Mouse (Mus musculus): ENCODE results near the gene Cfap206.

DNA sequence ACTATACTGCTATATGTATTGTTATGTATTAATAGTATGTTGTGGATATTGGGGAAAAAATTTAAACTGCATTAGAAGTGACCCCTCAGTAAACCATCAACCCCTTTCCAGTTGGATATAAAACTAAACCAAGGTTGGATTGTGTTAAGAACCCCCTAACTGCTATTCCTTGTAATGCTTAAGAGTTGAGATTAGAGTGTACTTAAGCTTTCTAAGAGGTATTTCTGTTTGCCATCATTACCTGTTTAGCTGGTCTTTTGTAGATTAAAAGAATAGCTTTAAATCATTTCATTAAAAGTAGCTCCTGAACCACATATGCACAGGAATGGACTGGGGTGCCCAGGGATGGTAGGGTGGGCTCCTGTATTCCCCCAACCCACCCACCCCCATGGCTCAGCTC is 85.2 kb downstream of the Cfap206 start:
- no peak for TF ChIP-seq CTCF (IDR thresholded peaks at IDR 0.05; ENCODE audit: low read depth, low read length)
- TF ChIP-seq POLR2A (IDR thresholded peaks at IDR 0.05; ENCODE audit: borderline replicate concordance, low read depth, low read length) = no peak
